Mouse (Mus musculus) mouse embryonic stem cell (cell line): ENCODE results near the gene Slfn14.

Source experiments
- in situ Hi-C, 2 experiments: fragments of 300-500 bp; cut with MboI; formaldehyde crosslinking; loops; 1 replicate in 1 of 2; 3 replicates in 1 of 2; pipeline ENCODE4 v1.14.3; 2019 to 2020; ENCODE audit warnings: low sequenced_read_pairs in 2 of 2, low pct_unique_long_range_greater_than_20kb in 1 of 2, mixed read lengths in 1 of 2; ENCODE audit not compliant: unreplicated experiment in 1 of 2

Slfn14 gene

GRCm38 (mm10) chr11:83227926-83228723 is 58.4 kb downstream of the Slfn14 start:
- in situ Hi-C loops = no loop called here

- in situ Hi-C loops = no loop called here
These were observed 61.1 kb downstream of the Slfn14 start for GRCm38 (mm10) chr11:83225371-83225960.
